ENCODE assay signal across 8 mouse cellular contexts in the genomic region with DNA sequence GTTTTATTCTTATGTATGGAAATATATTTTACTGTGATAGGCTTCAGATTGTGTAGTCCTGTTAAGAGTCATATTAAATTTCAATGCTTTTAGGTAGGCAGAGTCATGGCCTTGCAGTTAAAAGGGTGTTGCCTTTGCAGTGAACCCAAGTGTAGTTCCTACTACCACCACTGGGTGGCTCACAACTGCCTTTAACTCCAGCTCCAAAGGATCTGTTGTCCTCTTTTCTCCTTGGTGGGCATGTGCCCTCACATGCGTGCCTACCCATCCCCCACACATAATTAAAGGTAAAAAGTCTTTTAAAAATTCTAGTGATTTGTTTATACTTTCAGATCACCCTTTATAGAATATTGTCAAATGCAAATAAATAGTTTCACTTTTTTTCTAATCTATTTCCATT. TPM values are rescaled to one million over a fixed set of nuclear protein-coding genes. Genes with fewer than 3 reads are reported as not detected.
DNase-seq lines count a peak whose midpoint lies in the region; ATAC-seq and TF ChIP-seq lines count a peak whose summit lies in the region.
"Had no signal": no experiment of that assay in that cellular context is flagged by ENCODE, and none has a peak within 500 bp of the region (broad histone marks: within the 10 kb centered on the region; RNA-seq: fewer than 3 reads in every experiment).

No protein-coding gene starts in this region.

- H3K27ac ChIP-seq in midbrain, embryonic 15.5 days = no peak overlapping the region
- H3K27ac ChIP-seq in spleen, adult 2 months (ENCODE audit: insufficient read depth, low read length) = no peak overlapping the region

- H3K27me3 ChIP-seq in midbrain, embryonic 15.5 days (replicated peaks) = no peaks in the 10 kb centered on the region
- no peaks in the 10 kb centered on the region for H3K27me3 ChIP-seq in spleen, adult 2 months (ENCODE audit: control insufficient read depth, insufficient read depth, low read length)

- no peak overlapping the region for H3K9ac ChIP-seq in midbrain, embryonic 15.5 days

- TF ChIP-seq CTCF in spleen, adult 2 months (IDR thresholded peaks at IDR 0.05; ENCODE audit: extremely low read depth, insufficient read depth, insufficient read length, insufficient replicate concordance) = peak; percentile 54; the same call in 1 of the 2 replicates

- peak; percentile 62 for ATAC-seq in midbrain, embryonic 15.5 days (replicated peaks)

- no peaks in the 10 kb centered on the region for H3K36me3 ChIP-seq in midbrain, embryonic 15.5 days (replicated peaks)
- H3K36me3 ChIP-seq in spleen, adult 2 months (ENCODE audit: control insufficient read depth, insufficient read depth, low read length) = peaks cover 4% of the 10 kb centered on the region; the same call in 1 of the 2 replicates

- no peak for TF ChIP-seq POLR2A in spleen, adult 2 months (IDR thresholded peaks at IDR 0.05; ENCODE audit: low read depth, low read length)

- no peaks in the 10 kb centered on the region for H3K9me3 ChIP-seq in midbrain, embryonic 15.5 days

- intact Hi-C loops in left cerebral cortex, postnatal 14 days (cut with DNase I) = no loop called here

- H3K4me3 ChIP-seq in midbrain, embryonic 15.5 days = no peak overlapping the region
- H3K4me3 ChIP-seq in spleen, adult 2 months (ENCODE audit: extremely low read depth, insufficient read depth, insufficient read length) = no peak overlapping the region
- H3K4me3 ChIP-seq: myocyte had no signal

- no peaks in the 10 kb centered on the region for H3K4me1 ChIP-seq in midbrain, embryonic 15.5 days
- no peaks in the 10 kb centered on the region for H3K4me1 ChIP-seq in spleen, adult 2 months (ENCODE audit: control insufficient read depth, insufficient read depth, insufficient read length)

- no peak overlapping the region for H3K4me2 ChIP-seq in midbrain, embryonic 15.5 days

- 0% methylated on average over 1 of the region's 1 CpGs for WGBS in midbrain, embryonic 15.5 days
- WGBS in spleen, adult 2 months = 3% methylated on average over 1 of the region's 1 CpGs

- DNase-seq in ZHBTc4 (ENCODE audit: low read depth, low spot score) = peak; percentile 83
- peak; percentile 80 for DNase-seq in cerebellum, adult 9-10 months
- peak; percentile 52 to 74 for DNase-seq in frontal cortex, postnatal 10 days (ENCODE audit: low spot score in 2 of 2)
- DNase-seq in induced T-regulatory cell, adult 2 months (ENCODE audit: low read depth) = peak; percentile 86
- peak; percentile 84 to 86 for DNase-seq in left cerebral cortex, postnatal 14 days (ENCODE audit: low spot score in 2 of 2)
- peak; percentile 45 to 74 for DNase-seq in spleen, adult 2 months (ENCODE audit: low read depth in 1 of 2, low spot score in 2 of 2)

RNA-seq across cellular contexts. Expression of gene Btla, which starts 31.5 kb away (rescaled TPM):
- total RNA-seq in left cerebral cortex, postnatal 14 days (2021) = under 1 TPM; 0.25 to 0.33 TPM
- polyA plus RNA-seq in midbrain, embryonic 15.5 days (2015; fragmentation: Nextera tagmentation; extraction: Ambion mirVana) = 0.13 and 0.14 TPM in 2 replicates
- 25.0 and 26.3 TPM in 2 replicates for polyA plus RNA-seq in spleen, adult 2 months (2012; rRNA removed)

RNA-seq across cellular contexts. Expression of gene Atg3, which starts 34.0 kb away (rescaled TPM):
- total RNA-seq in left cerebral cortex, postnatal 14 days (2021) = 10 to 100 TPM; 42.0 to 44.3 TPM
- 53.8 and 56.7 TPM in 2 replicates for polyA plus RNA-seq in midbrain, embryonic 15.5 days (2015; fragmentation: Nextera tagmentation; extraction: Ambion mirVana)
- 13.8 and 21.4 TPM in 2 replicates for polyA plus RNA-seq in spleen, adult 2 months (2012; rRNA removed)

RNA-seq across cellular contexts. Expression of gene Slc35a5, which starts 34.1 kb away (rescaled TPM):
- total RNA-seq in left cerebral cortex, postnatal 14 days (2021) = 10 to 100 TPM; 48.4 to 50.2 TPM
- polyA plus RNA-seq in midbrain, embryonic 15.5 days (2015; fragmentation: Nextera tagmentation; extraction: Ambion mirVana) = 34.6 and 37.8 TPM in 2 replicates
- polyA plus RNA-seq in spleen, adult 2 months (2012; rRNA removed) = 6.8 and 8.3 TPM in 2 replicates

Comparison
In these comparisons a context has a peak if more than half of its experiments do, and no peak if none do; other contexts are left out.
1. RNA of gene Btla, which starts 31.5 kb away (polyA plus RNA-seq): 25.0 to 26.3 TPM in spleen, adult 2 months; 0.13 to 0.14 TPM in midbrain, embryonic 15.5 days; every median in the first group is over 10 times any median in the second.
2. Peak in every context shown above with its lines, with median percentiles within 50 percentile points of each other: DNase-seq.